Mouse (Mus musculus) embryo, embryonic 9.5 days (tissue): ENCODE results near the gene Gstp2.

Source experiments
- DNase-seq: peaks from one replicate; pipeline ENCODE4 v3.0.0-alpha.2; 2017; ENCODE audit errors: extremely low spot score

The Gstp2 gene

DNA sequence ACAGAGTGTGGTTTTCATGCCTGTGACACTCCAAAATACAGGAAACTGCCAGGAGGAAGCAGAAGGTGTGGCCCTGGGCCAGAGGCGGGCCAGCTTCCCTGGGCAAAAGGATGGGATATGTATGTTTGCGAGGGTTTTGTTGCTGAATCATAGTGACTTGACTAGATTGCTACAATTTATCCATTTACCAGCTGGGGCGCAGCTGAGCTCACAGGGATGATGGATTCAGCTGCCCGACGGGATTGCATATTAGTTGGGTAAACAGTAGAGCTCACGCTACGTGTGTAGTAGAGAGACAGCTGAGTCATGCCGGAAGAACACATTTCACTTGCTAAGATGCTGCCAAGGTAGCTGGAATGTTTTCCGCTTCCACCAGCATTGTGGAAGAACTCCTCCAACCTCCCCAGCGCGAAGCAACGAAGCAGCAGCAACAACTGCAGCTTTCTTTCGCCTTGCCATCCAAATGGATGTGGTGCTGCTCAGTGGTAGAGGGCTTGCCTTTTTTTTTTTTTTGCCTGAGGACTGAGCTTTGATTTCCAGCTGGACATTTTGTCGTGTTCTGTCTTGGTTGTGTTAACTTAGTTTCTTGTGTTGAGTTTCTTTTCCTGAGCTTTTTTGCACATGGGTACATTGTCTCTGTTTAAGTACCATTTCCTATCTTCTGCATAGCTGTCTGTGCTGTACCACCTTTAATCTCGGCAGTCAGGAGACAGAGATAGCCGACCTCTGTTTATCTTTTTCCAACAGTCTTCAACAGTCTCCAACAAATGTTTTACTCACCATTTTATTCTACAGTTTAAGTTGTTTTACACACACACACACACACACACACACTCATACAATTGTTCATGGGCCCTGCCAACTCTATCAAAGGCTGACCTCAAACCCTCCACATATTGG lies at the start of gene Gstp2:
TSS of gene Gstp2 (minus strand) at position 58 of the 900 bp plus-strand sequence.
- no peak for DNase-seq

DNA sequence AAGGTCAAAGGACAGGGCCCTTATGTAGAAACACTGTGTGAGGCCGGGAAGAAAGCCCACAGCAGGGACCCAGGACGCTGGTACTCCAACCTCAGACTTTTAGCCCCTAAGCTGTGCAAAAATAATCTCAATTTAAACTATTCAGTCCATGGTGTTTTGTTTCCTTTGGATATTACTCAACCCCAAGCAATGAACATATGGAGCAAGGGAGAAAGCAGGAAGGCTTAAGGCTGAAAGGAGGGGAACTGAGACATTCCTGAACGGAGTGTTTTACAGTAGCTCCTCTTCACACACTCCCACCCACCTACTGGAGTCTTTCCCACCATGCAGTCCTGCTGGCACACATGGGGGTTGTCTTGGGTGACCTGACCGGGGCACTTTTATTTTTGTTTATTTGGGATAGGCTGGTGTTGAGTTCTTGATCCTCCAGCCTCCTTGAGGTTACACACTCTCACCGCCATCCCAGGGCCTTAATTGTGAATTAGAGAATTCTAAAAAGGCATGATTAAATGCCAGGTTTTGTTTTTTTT lies 49.0 kb upstream of the Gstp2 start:
- DNase-seq: no peak

DNA sequence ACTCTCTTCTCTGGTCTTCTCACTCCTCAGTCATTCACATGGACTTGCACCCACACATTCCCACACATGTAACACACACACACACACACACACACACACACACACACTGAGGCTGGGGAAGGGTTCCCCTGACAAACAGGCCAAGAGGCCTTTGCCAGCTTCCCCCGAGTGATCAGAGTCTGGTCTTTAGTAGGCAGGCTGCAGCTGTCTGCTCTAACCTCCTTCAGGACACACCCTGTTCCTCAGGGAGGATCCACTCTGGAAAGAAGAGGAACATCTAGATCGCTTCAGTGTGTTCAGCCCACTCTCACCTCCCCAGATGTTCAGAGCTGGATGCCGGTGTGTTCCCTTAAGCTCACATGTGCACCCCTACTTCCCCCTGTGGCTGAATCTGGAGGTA lies 48.5 kb upstream of the Gstp2 start:
- DNase-seq: no peak

DNA sequence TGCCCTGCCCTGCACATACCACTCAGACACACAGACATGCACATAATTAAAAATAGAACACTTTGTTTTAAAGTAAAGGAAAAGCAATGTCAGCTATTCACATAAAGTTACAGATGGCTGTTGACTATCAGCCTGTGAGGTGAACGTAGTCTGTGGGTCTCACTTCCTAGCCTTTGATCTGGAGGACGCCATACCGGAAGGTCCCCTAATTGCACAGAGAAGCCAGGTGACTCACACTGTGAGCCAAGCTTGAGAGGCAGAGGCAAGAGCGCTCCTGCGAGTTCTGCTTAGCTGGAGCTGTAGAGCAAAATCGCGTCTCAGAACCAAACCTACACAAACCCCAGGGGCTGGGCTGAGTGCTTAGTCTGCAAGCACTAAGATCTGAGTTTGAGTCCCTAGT lies 47.9 kb upstream of the Gstp2 start:
- no peak for DNase-seq

DNA sequence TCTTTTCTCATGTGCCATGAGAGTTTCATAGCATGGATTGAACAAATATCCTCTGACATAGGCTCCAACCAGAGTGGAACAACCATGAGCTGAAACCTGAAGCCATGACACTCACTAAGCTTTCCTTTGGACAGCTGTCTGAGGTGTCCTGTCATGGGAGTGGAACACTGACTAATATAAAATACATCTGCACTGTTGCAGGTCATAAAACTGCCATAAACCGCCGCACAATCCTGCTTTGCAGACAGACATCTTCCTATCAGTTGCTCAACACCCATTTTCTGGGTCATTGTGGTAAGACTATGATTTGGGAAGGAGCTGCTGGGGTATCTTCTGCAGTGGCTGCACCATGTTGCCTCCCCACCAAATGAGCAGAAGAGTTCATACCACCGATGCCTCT lies 46.9 kb upstream of the Gstp2 start:
- DNase-seq: no peak

DNA sequence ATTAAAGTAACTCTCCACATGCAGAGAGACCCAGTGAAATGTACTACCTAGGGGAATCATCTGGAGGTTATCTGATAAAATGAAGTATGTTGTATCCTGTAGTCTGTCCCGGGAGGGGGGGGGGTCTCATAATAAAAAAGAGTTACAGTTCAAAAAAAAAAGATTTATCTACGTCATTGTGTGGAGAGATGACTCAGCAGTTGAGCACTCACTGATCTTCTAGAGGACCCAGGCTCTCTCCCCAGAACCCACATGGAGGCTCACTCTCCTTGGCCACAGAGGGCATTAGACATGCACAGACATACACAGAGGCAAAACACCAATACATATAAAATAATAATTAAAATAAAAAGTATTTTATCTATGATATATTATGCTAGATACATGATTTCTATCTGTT lies 45.6 kb upstream of the Gstp2 start:
- DNase-seq: no peak

DNA sequence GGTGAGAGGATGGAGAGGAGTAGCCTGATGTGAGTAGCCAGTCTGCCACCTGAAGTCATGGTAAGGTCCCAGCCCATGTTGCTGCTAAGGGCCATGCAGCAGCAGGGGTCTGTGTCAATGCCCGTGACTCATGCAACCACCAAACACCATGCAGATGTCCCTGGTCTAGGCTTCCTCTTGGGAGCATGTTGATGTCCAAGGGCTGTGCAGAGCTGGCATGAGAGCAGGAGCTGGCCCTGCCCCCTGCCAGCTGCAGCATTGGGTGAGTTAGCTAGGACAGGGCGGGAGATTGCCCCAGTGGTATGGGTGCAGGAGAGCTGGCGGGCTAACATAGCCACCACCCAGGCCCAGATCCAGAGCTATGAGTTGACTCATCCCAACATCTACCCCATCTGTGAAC lies 44.6 kb upstream of the Gstp2 start:
- DNase-seq: no peak

DNA sequence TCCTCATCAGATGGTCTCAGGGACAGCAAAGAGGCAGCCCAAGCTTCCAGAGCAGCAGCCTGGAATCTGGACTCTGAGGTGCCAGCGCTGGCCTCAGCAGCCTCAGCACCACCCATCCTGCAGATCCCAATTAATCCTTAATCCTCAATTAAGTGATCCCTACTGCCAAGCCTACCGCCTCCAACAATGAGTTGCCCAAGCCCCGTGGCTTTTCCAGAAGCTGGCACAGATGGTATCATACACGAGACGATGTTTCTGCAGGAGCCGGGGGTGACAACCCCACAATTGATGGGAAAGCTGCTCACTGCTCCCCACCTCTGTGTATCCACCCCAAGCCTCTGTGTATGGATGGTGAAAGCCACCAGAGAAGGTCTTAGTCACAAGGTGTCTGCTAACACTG lies 43.3 kb upstream of the Gstp2 start:
- DNase-seq: no peak

DNA sequence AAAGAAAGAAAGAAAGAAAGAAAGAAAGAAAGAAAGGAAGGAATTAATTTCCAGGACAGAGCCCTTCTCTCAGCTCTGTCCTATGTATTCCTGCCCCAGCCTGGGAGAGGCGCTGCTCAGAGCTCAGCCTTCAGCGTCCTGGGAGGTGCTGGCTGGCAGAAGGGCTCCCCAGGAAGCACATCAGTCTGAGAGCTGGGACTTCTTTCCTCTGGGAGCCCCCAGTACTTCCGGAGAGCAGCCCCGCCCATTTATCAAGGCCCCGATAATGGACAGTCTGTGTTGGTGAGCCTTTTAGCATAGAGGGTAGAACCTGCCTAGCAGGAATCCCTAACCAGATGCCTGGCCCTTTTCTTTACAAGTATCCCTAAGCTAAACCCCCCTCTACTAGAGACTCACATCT lies 42.3 kb upstream of the Gstp2 start:
- no peak for DNase-seq

DNA sequence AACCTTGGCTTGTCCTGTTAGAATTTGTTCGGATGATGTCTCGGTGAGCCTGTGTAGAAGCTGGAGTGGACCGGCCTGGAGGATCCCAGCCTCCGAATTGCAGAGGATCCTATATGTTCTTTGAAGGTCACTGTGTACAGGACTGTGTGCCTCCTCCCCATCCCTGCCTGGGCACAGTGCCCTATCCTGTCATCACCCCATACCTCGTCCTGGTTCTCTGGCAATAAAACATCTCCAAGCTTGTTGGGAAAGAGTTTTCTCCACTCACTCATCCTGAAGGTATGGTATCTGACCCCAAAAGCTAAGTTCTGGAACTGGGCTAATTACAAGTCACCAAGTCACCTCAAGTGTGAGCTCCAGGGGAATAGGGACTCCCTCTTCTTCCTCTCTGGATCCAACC lies 41.3 kb upstream of the Gstp2 start:
- no peak for DNase-seq

DNA sequence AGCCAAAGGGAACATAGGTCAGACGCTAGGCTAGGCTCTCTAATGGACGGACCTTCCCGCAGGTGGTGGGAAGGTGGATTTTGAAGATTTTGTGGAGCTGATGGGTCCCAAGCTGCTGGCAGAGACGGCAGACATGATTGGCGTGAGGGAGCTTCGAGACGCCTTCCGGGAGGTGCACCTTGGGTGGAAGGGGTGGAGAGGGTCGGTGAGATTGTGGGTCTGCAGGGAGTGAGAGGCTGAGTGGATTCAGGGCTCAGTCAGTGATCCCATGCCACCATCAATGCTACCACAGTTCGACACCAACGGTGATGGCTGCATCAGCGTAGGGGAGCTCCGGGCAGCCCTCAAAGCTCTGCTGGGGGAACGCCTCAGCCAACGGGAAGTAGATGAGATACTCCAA lies 40.3 kb upstream of the Gstp2 start:
- no peak for DNase-seq

DNA sequence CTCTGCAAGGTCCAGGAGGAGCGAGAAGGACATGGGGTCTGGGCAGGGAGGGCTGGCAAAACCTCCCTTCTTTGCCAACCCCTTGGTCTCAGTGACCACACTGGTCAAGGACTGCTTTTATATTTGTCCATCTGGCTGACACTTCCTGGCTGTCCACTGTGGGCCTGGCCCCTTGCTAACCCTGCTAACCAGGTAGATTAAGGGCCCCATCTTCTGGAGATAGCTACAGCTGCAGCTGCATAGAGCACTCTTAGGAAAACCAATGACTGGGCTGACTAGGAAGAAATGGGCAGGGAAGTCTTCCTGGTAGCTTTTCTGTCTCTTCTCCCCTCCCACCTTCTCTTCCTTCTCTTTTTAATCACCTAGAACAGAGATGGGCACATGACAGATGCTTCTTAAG lies 39.2 kb upstream of the Gstp2 start:
- no peak for DNase-seq

DNA sequence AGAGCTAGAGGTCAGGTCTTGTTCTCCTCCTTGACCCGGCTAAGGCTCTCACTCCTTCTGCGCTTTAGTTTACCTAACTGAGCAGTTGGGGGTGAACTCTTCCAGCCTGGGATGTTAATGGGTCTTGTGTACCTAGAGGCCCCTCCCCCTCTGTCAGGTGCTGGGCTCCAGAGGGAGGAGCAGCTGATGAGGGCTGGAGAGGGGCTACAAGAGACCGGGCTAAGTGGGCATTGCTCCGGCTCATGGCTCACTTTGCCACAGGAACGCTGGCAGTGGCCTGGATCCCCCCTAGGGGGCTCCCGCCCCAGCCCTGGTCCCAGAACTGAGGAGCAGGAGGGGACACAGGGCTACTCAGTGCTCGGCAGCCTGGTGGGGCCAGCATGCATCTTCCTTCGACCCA lies 38.0 kb upstream of the Gstp2 start:
- DNase-seq: no peak

DNA sequence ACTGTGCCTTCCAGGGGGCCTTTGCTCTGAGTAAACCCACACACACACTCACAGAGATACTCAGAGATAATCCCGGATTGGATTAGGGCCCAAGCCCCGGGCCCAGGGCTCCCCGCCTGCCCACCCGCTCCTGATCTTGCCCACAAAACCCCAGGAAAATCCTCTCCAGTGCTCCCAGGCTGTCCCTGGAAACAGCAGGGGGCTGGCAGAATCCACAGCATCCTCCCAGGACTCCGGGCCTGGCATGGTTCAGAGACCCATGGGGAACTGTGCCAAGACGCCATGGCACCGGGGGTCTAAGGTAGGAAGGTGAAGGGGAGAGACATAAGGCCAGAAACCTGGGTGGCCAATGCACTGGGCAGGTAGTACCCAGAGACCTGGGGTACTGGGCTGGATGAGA lies 37.5 kb upstream of the Gstp2 start:
- DNase-seq: no peak

DNA sequence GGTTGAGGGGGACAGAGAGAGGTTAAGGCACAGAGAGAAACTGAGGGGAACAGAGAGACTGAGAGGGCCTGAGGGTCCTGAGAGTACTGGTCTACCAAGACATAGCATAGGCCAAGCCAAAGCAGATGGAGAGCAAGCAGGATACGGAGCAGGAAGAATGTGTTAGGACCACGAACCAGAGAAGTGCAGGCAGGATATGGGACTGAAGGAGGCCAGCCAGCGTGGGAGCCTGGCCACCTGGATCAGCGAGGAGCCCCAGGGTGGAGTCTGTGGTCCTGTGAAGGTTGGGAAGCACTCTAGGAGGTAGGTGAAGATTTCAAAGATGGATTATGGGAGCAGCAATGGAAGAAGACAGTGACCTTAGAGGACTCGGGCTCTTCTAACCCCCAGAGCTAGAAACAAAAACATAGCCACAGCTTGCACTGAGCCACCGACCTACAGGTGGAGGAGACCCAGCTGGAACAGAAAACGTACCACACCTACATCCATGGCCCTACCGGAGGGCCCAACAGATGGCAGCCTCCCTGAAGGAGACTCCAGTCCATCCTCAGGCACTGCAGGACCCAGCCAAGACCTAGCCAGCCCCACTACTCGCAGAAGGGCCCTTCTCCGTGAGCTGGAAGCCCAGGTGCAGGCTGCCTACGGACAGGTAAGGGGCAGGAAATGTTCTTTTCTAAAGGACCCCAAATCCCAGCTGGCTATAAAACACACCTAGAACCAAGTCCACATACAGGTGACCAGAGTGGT lies 36.6 kb upstream of the Gstp2 start:
- no peak for DNase-seq

DNA sequence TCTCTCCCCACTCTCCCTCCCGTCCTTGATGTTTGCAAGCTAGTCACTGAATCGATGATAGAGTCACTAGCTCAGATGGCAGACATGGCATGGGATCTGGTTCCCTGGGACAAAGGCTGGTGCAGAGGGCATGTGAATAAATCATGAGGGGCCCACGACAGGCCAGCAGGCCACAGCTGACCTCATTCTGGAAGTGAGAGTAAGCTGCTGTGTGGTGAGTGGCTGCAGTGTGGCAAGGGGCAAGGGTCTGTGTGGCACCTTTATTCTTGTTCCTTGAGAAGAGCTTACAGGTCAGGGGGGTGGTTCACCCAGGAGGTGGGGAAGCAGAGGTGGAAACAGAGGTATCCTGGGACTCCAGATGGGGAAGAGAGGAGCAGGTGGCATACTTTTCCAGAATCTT lies 35.6 kb upstream of the Gstp2 start, which contains the start of gene Cabp2:
TSS of gene Cabp2 (plus strand) at position 185 of the 400 bp plus-strand sequence.
- DNase-seq: no peak

DNA sequence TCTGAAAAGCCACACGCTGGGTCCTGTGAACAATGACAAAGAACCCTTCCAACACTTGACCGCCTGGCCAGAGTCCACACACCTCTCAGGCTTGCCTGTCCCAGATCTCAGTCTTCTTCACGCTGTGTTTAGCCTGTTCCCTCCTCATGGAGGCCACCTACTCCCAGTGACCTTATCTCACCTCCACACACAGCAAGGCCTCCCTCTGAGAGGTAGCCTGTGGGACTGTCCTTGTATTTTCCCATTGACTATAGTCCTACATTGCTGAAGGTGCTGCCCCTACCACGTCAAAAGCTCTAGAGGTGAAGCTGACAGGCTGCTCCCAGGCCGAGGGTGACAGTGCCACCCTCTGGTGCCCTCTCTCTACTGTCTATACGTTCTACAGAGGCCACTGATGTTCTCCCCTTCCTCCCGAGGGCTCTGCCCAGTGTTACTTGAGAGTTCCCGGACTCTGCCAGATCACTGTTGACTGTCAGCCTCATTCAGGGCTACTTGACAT lies 34.7 kb upstream of the Gstp2 start:
- DNase-seq: no peak

DNA sequence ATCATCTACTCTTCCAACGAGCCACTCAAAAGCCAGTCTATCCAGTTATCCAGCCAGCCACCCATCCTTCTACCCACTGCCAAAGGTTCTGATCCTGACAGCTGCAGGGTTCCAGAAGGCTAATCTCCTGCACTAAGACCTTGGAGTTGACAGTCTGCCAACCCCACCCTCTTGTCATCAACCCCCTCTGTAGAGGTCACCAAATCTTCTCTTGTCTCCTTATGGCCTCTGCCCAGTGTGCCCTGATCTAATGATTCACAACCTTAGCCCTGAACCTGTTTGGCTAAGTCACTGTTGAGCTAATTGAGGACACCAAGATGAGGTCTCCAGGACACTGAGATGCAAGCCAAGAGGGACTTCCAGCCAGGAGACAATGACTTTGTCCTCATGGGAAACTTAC lies 33.8 kb upstream of the Gstp2 start:
- DNase-seq: no peak

DNA sequence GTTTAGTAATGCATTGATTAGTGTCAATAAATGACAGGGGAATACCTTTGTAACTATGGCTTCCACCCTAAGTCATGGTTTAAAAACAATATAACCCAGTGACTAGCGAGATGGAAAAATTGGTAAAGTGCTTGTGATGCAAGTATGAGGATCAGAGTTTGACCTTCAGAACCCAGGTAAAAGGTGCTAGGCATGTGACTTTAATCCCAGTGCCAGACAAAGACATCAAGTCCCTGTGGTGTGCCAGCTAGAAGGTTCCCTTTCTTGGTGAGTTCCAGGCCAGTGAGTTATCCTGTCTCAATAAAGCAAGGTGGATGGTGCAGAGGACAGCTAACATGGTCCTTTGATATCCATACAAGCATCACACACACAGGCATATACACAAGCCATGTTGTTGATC lies 29.7 kb upstream of the Gstp2 start:
- DNase-seq: no peak

DNA sequence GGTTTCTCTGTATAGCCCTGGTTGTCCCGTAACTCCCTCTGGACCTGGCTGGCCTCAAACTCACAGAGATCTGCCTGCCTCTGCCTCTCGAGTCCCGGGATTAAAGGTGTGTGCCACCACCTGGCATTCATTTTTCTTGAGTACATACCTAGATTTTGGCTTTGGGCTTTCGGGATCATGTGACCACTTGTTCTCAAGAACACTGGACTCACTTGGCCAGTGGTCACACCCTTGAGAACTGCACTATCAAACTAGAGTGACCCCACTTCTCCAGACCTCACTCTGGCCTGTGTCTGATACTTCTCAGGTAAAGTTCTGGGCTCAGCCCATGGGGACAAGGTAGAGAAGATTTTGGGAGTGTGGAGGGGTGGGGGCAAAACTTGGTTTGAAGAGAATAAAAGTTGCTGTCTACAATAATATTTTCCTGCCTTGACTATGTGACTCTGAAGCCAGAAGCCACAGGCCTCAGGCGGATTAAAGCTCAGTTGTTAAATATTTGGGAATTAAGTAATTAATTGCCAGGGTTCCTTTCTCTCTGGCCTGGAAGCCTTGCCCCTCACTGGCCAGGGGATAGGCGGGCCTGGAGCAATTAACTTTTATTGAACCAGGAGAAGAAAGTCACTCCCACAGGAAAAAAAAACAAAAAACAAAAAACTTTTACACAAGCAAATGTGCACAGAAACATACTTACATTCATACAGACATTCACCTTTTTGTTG lies 27.0 kb upstream of the Gstp2 start:
- no peak for DNase-seq

DNA sequence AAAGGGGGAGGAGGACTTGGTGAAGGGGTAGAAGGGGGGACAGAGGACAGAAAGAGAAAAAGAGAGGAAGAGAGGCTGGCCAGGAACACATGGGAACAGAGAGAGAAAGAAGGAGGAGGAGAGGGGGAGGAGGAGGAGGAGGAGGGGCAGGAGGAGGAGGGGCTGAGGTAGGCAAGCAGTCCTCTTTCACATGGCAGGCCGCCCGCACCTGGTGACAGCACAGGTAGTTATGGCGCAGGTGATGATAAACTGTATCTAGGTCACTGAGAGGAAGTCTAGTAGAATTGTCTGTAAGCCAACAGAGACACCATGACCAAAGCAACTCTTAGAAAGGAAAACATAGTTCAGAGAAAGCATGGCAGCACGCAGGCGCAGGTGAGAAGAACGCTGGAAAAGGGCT lies 25.6 kb upstream of the Gstp2 start:
- no peak for DNase-seq

DNA sequence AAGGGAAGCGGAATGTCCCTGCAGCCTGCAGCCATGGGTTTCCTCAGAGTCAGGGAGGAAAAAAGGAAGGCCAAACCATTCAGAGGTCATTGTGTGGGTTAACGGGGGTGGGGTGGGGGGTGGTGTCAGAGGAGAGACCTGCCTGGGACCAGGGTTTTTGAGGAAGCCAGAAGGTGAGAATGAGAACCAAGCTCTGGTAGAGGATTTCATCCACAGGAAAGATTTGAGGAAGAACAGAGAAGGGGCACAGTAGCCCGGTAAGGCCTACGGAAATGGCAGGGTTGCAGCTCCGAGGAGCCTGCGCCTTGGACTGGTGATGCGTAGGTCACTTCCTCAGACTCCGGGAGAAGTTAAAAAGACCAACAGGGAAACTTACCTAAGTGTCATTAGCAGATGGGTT lies 24.9 kb upstream of the Gstp2 start:
- DNase-seq: no peak
